In the genomic region with DNA sequence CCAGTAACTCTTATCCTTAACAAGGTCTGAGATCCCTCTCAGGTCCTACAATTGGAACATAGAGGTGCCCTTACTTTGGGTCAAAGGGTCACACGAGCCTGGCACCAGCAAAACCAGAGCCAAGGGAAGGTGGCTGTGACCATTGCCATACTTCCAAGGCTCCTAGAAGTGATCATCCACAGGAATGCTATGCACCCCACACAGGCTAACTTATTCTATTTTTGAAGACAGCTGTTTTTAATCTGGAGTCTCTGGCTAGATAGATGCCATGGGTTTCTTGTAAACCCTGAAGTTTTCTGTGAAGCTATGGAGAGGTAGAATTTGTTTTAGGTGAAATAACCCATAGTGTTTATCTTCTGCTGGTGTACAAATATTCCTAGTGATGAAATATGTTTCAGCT, we compare ENCODE assay signal across 20 mouse cellular contexts.
DNase-seq lines count a peak whose midpoint lies in the region; ATAC-seq and TF ChIP-seq lines count a peak whose summit lies in the region.
"Had no signal": no experiment of that assay in that cellular context is flagged by ENCODE, and none has a peak within 500 bp of the region (broad histone marks: within the 10 kb centered on the region; RNA-seq: fewer than 3 reads in every experiment).

No protein-coding gene starts in this region.

- peak; percentile 46 for DNase-seq in 3T3-L1 (ENCODE audit: low read depth, low spot score)
- DNase-seq in embryonic facial prominence, embryonic 11.5 days (ENCODE audit: low spot score): peak; percentile 52
- DNase-seq in midbrain, postnatal 0 days (ENCODE audit: low spot score): no peak
- no peak for DNase-seq in right cerebral cortex, postnatal 4 days
- DNase-seq: adrenal gland, adult 2 months; adrenal gland, postnatal 25 days; cerebellum, adult 18-20 months; cerebellum, adult 9-11 months; cerebellum, postnatal 36 days; heart, adult 2 months; heart, postnatal 14 days had no signal

- TF ChIP-seq CTCF in midbrain, postnatal 0 days (IDR thresholded peaks at IDR 0.05): no peak

- H3K36me3 ChIP-seq in embryonic facial prominence, embryonic 11.5 days (replicated peaks; ENCODE audit: control insufficient read depth, insufficient read depth, low read depth, low read length): no peaks in the 10 kb centered on the region
- H3K36me3 ChIP-seq in embryonic facial prominence, embryonic 15.5 days: no peaks in the 10 kb centered on the region
- no peaks in the 10 kb centered on the region for H3K36me3 ChIP-seq in limb, embryonic 15.5 days
- no peaks in the 10 kb centered on the region for H3K36me3 ChIP-seq in midbrain, postnatal 0 days (ENCODE audit: insufficient read depth, low read length)
- H3K36me3 ChIP-seq: forebrain, embryonic 15.5 days; heart, embryonic 15.5 days; hindbrain, embryonic 10.5 days had no signal

- no peaks in the 10 kb centered on the region for H3K27me3 ChIP-seq in embryonic facial prominence, embryonic 11.5 days (ENCODE audit: control insufficient read depth, insufficient read depth, low read length)
- H3K27me3 ChIP-seq in embryonic facial prominence, embryonic 15.5 days: no peaks in the 10 kb centered on the region
- no peaks in the 10 kb centered on the region for H3K27me3 ChIP-seq in limb, embryonic 15.5 days
- no peaks in the 10 kb centered on the region for H3K27me3 ChIP-seq in midbrain, postnatal 0 days (ENCODE audit: insufficient read depth, low read length)
- H3K27me3 ChIP-seq: CH12.LX; forebrain, embryonic 15.5 days; heart, embryonic 15.5 days had no signal

- no peak overlapping the region for H3K4me3 ChIP-seq in embryonic facial prominence, embryonic 11.5 days (ENCODE audit: low read depth, low read length)
- H3K4me3 ChIP-seq in embryonic facial prominence, embryonic 15.5 days (replicated peaks): no peak overlapping the region
- no peak overlapping the region for H3K4me3 ChIP-seq in limb, embryonic 15.5 days
- H3K4me3 ChIP-seq in midbrain, postnatal 0 days (ENCODE audit: low read depth, low read length): no peak overlapping the region
- H3K4me3 ChIP-seq: forebrain, embryonic 15.5 days; heart, adult 2 months; heart, embryonic 15.5 days; hindbrain, embryonic 10.5 days had no signal

- 64% methylated on average over 1 of the region's 1 CpGs for WGBS in embryonic facial prominence, embryonic 11.5 days
- 48% methylated on average over 1 of the region's 1 CpGs for WGBS in embryonic facial prominence, embryonic 15.5 days
- 58% methylated on average over 1 of the region's 1 CpGs for WGBS in limb, embryonic 15.5 days
- 73% methylated on average over 1 of the region's 1 CpGs for WGBS in midbrain, postnatal 0 days

- ATAC-seq in embryonic facial prominence, embryonic 11.5 days (replicated peaks; ENCODE audit: insufficient number of reproducible peaks, low FRiP score, low TSS enrichment, low read depth): no peak
- no peak for ATAC-seq in embryonic facial prominence, embryonic 15.5 days (ENCODE audit: insufficient number of reproducible peaks, low FRiP score, low TSS enrichment, low read depth)
- no peak for ATAC-seq in limb, embryonic 15.5 days (ENCODE audit: insufficient number of reproducible peaks, low FRiP score, low TSS enrichment, low read depth)
- no peak for ATAC-seq in midbrain, postnatal 0 days (ENCODE audit: low FRiP score)
- ATAC-seq in megakaryocyte, adult 5-6 weeks (ENCODE audit: poor library complexity, severe bottlenecking): no peak
- ATAC-seq: forebrain, embryonic 15.5 days had no signal

- H3K4me2 ChIP-seq in embryonic facial prominence, embryonic 11.5 days (ENCODE audit: low read depth, low read length): no peak overlapping the region
- H3K4me2 ChIP-seq in embryonic facial prominence, embryonic 15.5 days (replicated peaks): no peak overlapping the region
- H3K4me2 ChIP-seq in limb, embryonic 15.5 days: no peak overlapping the region
- no peak overlapping the region for H3K4me2 ChIP-seq in midbrain, postnatal 0 days (ENCODE audit: low read depth, low read length, poor library complexity, severe bottlenecking)
- H3K4me2 ChIP-seq: forebrain, embryonic 15.5 days; heart, embryonic 11.5 days; heart, embryonic 15.5 days; hindbrain, embryonic 14.5 days had no signal

- no peaks in the 10 kb centered on the region for H3K9me3 ChIP-seq in embryonic facial prominence, embryonic 11.5 days (replicated peaks; ENCODE audit: control insufficient read depth, low read length)
- no peaks in the 10 kb centered on the region for H3K9me3 ChIP-seq in embryonic facial prominence, embryonic 15.5 days (replicated peaks)
- no peaks in the 10 kb centered on the region for H3K9me3 ChIP-seq in limb, embryonic 15.5 days
- no peaks in the 10 kb centered on the region for H3K9me3 ChIP-seq in midbrain, postnatal 0 days (ENCODE audit: low read length)
- H3K9me3 ChIP-seq: forebrain, embryonic 15.5 days; heart, embryonic 15.5 days; hindbrain, embryonic 10.5 days had no signal

- no peak overlapping the region for H3K9ac ChIP-seq in embryonic facial prominence, embryonic 11.5 days (replicated peaks; ENCODE audit: low read length)
- H3K9ac ChIP-seq in embryonic facial prominence, embryonic 15.5 days: no peak overlapping the region
- no peak overlapping the region for H3K9ac ChIP-seq in limb, embryonic 15.5 days
- H3K9ac ChIP-seq in midbrain, postnatal 0 days (replicated peaks; ENCODE audit: low read length, poor library complexity, severe bottlenecking): no peak overlapping the region
- H3K9ac ChIP-seq: forebrain, embryonic 15.5 days; heart, embryonic 15.5 days; hindbrain, embryonic 14.5 days had no signal

- H3K4me1 ChIP-seq in embryonic facial prominence, embryonic 11.5 days (ENCODE audit: control insufficient read depth, insufficient read depth, low read length): no peaks in the 10 kb centered on the region; the same call in 1 of the 2 replicates
- peaks cover 8% of the 10 kb centered on the region for H3K4me1 ChIP-seq in embryonic facial prominence, embryonic 15.5 days
- H3K4me1 ChIP-seq in limb, embryonic 15.5 days: peaks cover 12% of the 10 kb centered on the region; the same call in 1 of the 2 replicates
- no peaks in the 10 kb centered on the region for H3K4me1 ChIP-seq in midbrain, postnatal 0 days (ENCODE audit: insufficient read depth, low read length)
- H3K4me1 ChIP-seq: heart, embryonic 15.5 days; hindbrain, embryonic 10.5 days had no signal

- H3K27ac ChIP-seq in embryonic facial prominence, embryonic 11.5 days (replicated peaks; ENCODE audit: low read depth, low read length): no peak overlapping the region
- H3K27ac ChIP-seq in embryonic facial prominence, embryonic 15.5 days (replicated peaks): peak overlapping the region; percentile 63
- peak overlapping the region; percentile 50; the same call in 1 of the 2 replicates for H3K27ac ChIP-seq in limb, embryonic 15.5 days
- no peak overlapping the region for H3K27ac ChIP-seq in midbrain, postnatal 0 days (ENCODE audit: low read depth, low read length)
- H3K27ac ChIP-seq: forebrain, embryonic 15.5 days; heart, adult 2 months; heart, embryonic 15.5 days; hindbrain, embryonic 10.5 days; hindbrain, embryonic 14.5 days had no signal

Comparison
In these comparisons a context has a peak if more than half of its experiments do, and no peak if none do; other contexts are left out.
1. H3K27ac ChIP-seq: peak in embryonic facial prominence, embryonic 15.5 days (single experiment) and limb, embryonic 15.5 days (single experiment); none in embryonic facial prominence, embryonic 11.5 days (single experiment) and midbrain, postnatal 0 days (single experiment).
2. DNase-seq: peak in 3T3-L1 (single experiment) and embryonic facial prominence, embryonic 11.5 days (single experiment); none in midbrain, postnatal 0 days (single experiment) and right cerebral cortex, postnatal 4 days (single experiment).